Mouse (Mus musculus) ES-Bruce4 (cell line): Measurements from ENCODE around the gene Lrrc1. TPM values are rescaled to one million over a fixed set of nuclear protein-coding genes. Genes with fewer than 3 reads are reported as not detected.

ENCODE experiments used
- H3K27ac ChIP-seq: 2 replicates; pipeline ENCODE4 v1.5.1; 2012; ENCODE audit warnings: low read length, inconsistent platforms; ENCODE audit not compliant: insufficient read depth
- H3K27me3 ChIP-seq: 2 replicates; pipeline ENCODE4 v1.6.1; 2012; ENCODE audit warnings: mild to moderate bottlenecking, low read length, inconsistent platforms; ENCODE audit not compliant: control insufficient read depth, poor library complexity, insufficient read depth, severe bottlenecking
- H3K36me3 ChIP-seq: 2 replicates; pipeline ENCODE4 v1.6.1; 2012; ENCODE audit warnings: inconsistent platforms, mild to moderate bottlenecking, low read length, moderate library complexity; ENCODE audit not compliant: control insufficient read depth, poor library complexity, insufficient read depth, severe bottlenecking
- H3K4me1 ChIP-seq: one replicate; pipeline ENCODE4 v1.8.1; 2011; ENCODE audit warnings: low read length; ENCODE audit not compliant: control insufficient read depth, insufficient read depth
- H3K4me3 ChIP-seq: 2 replicates; pipeline ENCODE4 v1.5.1; 2011; ENCODE audit warnings: low read depth, mild to moderate bottlenecking, low read length
- H3K9ac ChIP-seq: 2 replicates; pipeline ENCODE4 v1.6.1; 2012; ENCODE audit warnings: low read depth, mild to moderate bottlenecking, inconsistent platforms; ENCODE audit not compliant: poor library complexity, severe bottlenecking
- H3K9me3 ChIP-seq: replicated peaks from 2 replicates; pipeline ENCODE4 v1.6.1; 2012; ENCODE audit warnings: mild to moderate bottlenecking, low read length, inconsistent platforms; ENCODE audit not compliant: control insufficient read depth, poor library complexity, insufficient read depth, severe bottlenecking
- CTCF ChIP-seq: IDR thresholded peaks from one replicate; pipeline ENCODE4 v1.8.1; 2011; ENCODE audit warnings: low read depth, low read length
- EP300 ChIP-seq: IDR thresholded peaks from 2 replicates; pipeline ENCODE4 v1.6.1; 2011; ENCODE audit warnings: low read depth, low read length; ENCODE audit not compliant: insufficient read depth
- POLR2A ChIP-seq: IDR thresholded peaks from one replicate; pipeline ENCODE4 v1.8.1; 2011; ENCODE audit warnings: low read length; ENCODE audit not compliant: insufficient read depth
- polyA plus RNA-seq: library from polyadenylated mRNA; stranded (reverse); fragments of >200 nt; gene quantifications from 2 replicates; pipeline ENCODE4 v1.2.4, GENCODE M21; 2011; ENCODE audit warnings: low read depth; ENCODE audit not compliant: missing spikeins, insufficient read depth, insufficient read length

Lrrc1 gene
- polyA plus RNA-seq, 1 experiment: 20.9 TPM

DNA sequence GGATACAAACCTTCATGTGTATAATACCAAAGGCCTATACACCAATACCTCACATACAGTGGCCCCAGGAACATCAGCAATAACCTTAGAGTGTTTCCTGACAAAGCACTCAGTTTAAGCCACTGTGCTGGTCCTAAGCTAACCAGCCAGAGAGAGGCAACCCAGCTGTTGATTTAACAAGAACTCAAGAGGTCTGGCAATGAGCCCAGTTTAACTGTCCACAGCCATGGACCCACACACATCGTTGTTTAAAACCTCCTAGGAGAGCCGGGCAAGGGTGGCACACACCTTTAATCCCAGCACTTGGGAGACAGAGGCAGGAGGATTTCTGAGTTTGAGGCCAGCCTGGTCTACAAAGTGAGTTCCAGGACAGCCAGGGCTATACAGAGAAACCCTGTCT lies 18.0 kb downstream of the Lrrc1 start:
- Histone ChIP-seq H3K9ac (no peak overlapping the region), H3K36me3 (no peaks in the 10 kb centered on the region), H3K4me1 (peaks cover 12% of the 10 kb centered on the region), H3K9me3 (no peaks in the 10 kb centered on the region), H3K4me3 (no peak overlapping the region), H3K27me3 (no peaks in the 10 kb centered on the region), H3K27ac (no peak overlapping the region)
- TF ChIP-seq EP300 (no peak), CTCF (no peak), POLR2A (no peak)

DNA sequence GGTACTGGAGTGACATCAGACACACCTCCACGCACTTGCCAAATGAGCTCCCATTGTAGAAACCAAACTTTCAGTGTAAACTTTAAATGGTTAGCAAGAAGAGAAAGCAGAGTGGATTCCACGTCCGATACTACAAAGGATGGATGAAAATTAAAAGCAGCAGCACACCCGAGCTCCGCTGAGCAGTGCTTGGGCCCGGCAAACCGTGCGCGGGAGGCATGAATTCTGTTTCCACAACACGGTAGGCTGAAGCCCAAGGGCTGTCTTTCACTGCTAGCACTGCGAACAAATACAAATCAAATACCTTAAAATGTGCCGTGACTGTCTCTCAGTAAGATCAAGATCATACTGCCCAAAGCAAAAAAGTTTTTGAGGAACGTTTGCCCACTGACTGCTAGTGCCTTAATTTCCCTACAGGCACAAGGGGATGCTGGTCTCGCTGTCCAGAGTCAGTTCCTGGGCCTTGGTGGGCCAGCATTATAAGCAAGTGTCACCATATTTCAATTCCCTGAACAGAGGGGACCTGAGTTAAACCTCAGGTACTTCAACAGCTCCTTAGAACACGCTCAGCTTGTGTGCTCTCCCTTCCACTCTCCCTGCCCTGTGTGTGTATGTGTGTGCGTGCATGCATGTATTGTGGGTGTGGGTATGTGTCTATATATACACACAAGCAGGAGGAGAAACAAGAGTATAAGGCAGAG lies 18.9 kb downstream of the Lrrc1 start:
- H3K27me3 ChIP-seq: no peaks in the 10 kb centered on the region
- peaks cover 12% of the 10 kb centered on the region for H3K4me1 ChIP-seq
- H3K9me3 ChIP-seq: no peaks in the 10 kb centered on the region

DNA sequence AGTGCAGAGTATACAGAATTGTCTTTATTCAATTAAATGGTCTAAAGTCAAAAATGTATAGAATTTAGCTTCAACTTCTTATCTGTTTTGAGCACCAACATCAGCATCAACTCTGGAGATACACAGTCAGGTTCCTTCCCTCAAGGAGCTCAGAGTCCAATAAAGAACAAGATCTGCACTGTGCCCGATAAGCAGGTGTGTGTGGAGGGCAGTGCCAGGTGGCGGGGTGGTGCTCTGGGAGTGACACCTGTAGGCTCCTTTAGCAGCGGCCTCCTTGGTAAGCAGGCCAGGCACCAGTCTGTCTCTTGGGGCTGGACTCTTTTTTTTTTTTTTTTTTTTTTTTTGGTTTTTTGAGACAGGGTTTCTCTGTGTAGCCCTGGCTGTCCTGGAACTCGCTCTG lies 20.9 kb downstream of the Lrrc1 start:
- no peak overlapping the region for H3K27ac ChIP-seq
- no peak overlapping the region for H3K9ac ChIP-seq
- no peaks in the 10 kb centered on the region for H3K9me3 ChIP-seq
- no peak for TF ChIP-seq CTCF
- TF ChIP-seq POLR2A: no peak
- no peak for TF ChIP-seq EP300
- H3K4me3 ChIP-seq: no peak overlapping the region
- peaks cover 5% of the 10 kb centered on the region for H3K4me1 ChIP-seq
- H3K27me3 ChIP-seq: no peaks in the 10 kb centered on the region
- H3K36me3 ChIP-seq: no peaks in the 10 kb centered on the region

More for the DNA sequence above, 18.9 kb downstream of the Lrrc1 start:
- no peak overlapping the region for H3K9ac ChIP-seq
- TF ChIP-seq EP300 (no peak), CTCF (no peak), POLR2A (no peak)
- no peak overlapping the region for H3K27ac ChIP-seq
- H3K36me3 ChIP-seq: no peaks in the 10 kb centered on the region
- no peak overlapping the region for H3K4me3 ChIP-seq

DNA sequence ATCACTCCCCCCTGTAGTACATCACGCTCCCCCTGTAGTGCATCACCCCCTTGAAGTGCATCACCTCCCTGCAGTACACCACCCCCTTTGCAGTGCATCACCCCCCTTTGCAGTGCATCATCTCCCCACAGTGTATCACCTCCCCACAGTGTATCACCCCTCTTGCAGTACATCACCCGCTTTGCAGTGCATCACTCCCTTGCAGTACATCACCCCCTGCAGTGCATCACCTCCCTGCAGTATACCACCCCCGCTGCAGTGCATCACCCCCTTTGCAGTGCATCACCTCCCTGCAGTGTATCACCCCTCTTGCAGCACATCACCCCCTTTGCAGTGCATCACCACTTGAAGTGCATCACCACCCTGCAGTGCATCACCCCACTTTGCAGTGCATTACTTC lies 22.2 kb downstream of the Lrrc1 start:
- no peak overlapping the region for H3K9ac ChIP-seq
- H3K27ac ChIP-seq: no peak overlapping the region
- no peaks in the 10 kb centered on the region for H3K36me3 ChIP-seq
- TF ChIP-seq EP300 (no peak), POLR2A (no peak), CTCF (no peak)
- no peak overlapping the region for H3K4me3 ChIP-seq
- H3K4me1 ChIP-seq: no peaks in the 10 kb centered on the region
- no peaks in the 10 kb centered on the region for H3K9me3 ChIP-seq
- H3K27me3 ChIP-seq: no peaks in the 10 kb centered on the region

DNA sequence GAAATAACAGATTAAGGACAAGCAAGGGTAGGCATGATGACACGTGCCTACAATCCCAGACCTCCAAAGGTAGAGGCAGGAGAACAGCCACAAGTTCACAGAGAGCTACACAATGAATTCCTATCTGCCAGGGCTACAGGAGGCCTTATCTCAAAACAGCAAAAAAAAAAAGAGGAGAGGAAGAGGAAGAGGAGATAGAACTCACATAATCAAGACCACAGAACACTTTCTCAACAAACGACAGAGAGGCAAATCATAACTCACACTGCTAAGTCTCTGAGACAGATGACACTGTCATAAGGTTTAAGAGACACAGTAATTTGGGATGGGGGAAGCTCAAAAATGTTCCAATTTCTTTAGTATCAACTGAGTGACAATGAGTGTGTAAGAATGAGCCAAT lies 25.5 kb downstream of the Lrrc1 start:
- H3K4me3 ChIP-seq: no peak overlapping the region
- no peaks in the 10 kb centered on the region for H3K4me1 ChIP-seq
- no peaks in the 10 kb centered on the region for H3K27me3 ChIP-seq
- no peak overlapping the region for H3K9ac ChIP-seq
- H3K9me3 ChIP-seq: no peaks in the 10 kb centered on the region
- H3K27ac ChIP-seq: no peak overlapping the region
- no peak for TF ChIP-seq CTCF
- TF ChIP-seq POLR2A: no peak
- no peaks in the 10 kb centered on the region for H3K36me3 ChIP-seq

DNA sequence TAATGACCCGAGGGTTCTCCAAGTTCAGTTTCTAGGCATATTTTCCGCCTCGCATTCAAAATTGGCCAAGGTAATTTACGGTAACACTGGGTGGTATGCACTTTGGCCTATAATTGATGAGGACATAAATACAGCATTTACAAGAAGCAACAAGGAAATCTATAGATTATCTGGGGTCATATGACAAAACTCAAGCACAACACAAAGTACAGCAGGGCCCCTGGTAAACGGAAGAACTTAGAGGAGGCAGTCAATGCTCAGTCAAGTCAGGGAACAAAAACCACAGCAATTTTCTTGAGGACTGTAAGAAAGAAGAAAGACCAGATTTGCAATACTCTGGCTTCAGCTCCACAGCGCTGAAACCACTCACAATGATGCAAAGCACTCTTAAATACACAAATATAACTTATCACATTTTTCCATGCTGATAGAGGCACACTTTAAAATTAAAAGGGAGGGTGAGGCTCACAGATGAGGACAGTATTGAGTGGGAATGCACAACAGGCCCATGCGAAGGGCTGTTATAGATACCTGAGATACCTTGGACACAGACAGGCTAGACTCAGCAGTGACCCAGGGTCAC lies 27.8 kb downstream of the Lrrc1 start:
- no peak overlapping the region for H3K9ac ChIP-seq
- TF ChIP-seq CTCF: no peak
- TF ChIP-seq EP300: no peak
- TF ChIP-seq POLR2A: no peak
- H3K9me3 ChIP-seq: no peaks in the 10 kb centered on the region
- no peak overlapping the region for H3K27ac ChIP-seq
- no peaks in the 10 kb centered on the region for H3K36me3 ChIP-seq
- H3K4me3 ChIP-seq: no peak overlapping the region
- H3K27me3 ChIP-seq: no peaks in the 10 kb centered on the region
- no peaks in the 10 kb centered on the region for H3K4me1 ChIP-seq
